In the genomic region with DNA sequence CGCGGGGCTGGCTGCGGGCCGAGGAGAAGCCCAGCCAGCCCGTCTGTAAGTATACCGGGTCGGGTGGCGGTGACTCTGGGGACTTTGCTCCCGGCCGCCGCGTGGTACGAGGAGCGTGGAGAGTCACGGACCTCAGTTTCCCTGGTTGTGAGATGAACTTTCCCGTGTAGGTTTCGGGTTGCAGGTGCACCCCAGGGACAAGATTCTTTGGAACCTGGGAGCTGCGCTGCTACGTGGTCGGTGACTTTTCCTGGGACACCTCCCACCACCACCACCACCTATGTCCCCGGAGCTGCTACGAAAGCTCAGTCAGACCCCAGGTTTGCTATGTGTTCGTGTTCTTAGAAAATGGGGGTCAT, we compare ENCODE assay signal across 8 mouse cellular contexts. TPM values are rescaled to one million over a fixed set of nuclear protein-coding genes. Genes with fewer than 3 reads are reported as not detected.
DNase-seq lines count a peak whose midpoint lies in the region; ATAC-seq and TF ChIP-seq lines count a peak whose summit lies in the region.

No protein-coding gene starts in this region.

- no peak for TF ChIP-seq EP300 in heart, postnatal 0 days (IDR thresholded peaks at IDR 0.05; ENCODE audit: low read depth)
- TF ChIP-seq EP300 in MEL (IDR thresholded peaks at IDR 0.05; ENCODE audit: low read depth in 1 of 2, low read length in 2 of 2), result no peak

- no peaks in the 10 kb centered on the region for H3K9me3 ChIP-seq in heart, postnatal 0 days (replicated peaks; ENCODE audit: control insufficient read depth, low read length)
- H3K9me3 ChIP-seq in MEL (replicated peaks; ENCODE audit: insufficient read depth, low read length), result no peaks in the 10 kb centered on the region
- no peaks in the 10 kb centered on the region for H3K9me3 ChIP-seq in hindbrain, embryonic 10.5 days
- H3K9me3 ChIP-seq in midbrain, embryonic 11.5 days (ENCODE audit: control insufficient read depth, low read length), result no peaks in the 10 kb centered on the region

- H3K27me3 ChIP-seq in heart, postnatal 0 days (ENCODE audit: control insufficient read depth, insufficient read depth, low read length), result no peaks in the 10 kb centered on the region
- no peaks in the 10 kb centered on the region for H3K27me3 ChIP-seq in MEL (ENCODE audit: control insufficient read depth in 1 of 2, insufficient read depth in 2 of 2, low read length in 2 of 2)
- no peaks in the 10 kb centered on the region for H3K27me3 ChIP-seq in hindbrain, embryonic 10.5 days (ENCODE audit: insufficient read depth, poor library complexity, severe bottlenecking)
- H3K27me3 ChIP-seq in midbrain, embryonic 11.5 days (ENCODE audit: control insufficient read depth, insufficient read depth, low read length), result no peaks in the 10 kb centered on the region

- peak overlapping the region; percentile 91 for H3K4me3 ChIP-seq in heart, postnatal 0 days (ENCODE audit: low read depth, low read length)
- peak overlapping the region; percentile 92 to 96 for H3K4me3 ChIP-seq in MEL (ENCODE audit: control insufficient read depth in 1 of 2, insufficient read depth in 1 of 2, low read depth in 2 of 2, low read length in 2 of 2)
- peak overlapping the region; percentile 80 for H3K4me3 ChIP-seq in hindbrain, embryonic 10.5 days
- peak overlapping the region; percentile 76 for H3K4me3 ChIP-seq in midbrain, embryonic 11.5 days (ENCODE audit: low read depth, low read length)

- TF ChIP-seq CTCF in heart, postnatal 0 days (IDR thresholded peaks at IDR 0.05; ENCODE audit: low read depth), result no peak
- no peak for TF ChIP-seq CTCF in MEL (IDR thresholded peaks at IDR 0.05 in 2 of 3, conservative IDR thresholded peaks at IDR 0.05 in 1 of 3; ENCODE audit: control insufficient read depth in 1 of 3, insufficient read depth in 1 of 3, low read depth in 2 of 3, low read length in 3 of 3, poor library complexity in 1 of 3, severe bottlenecking in 1 of 3)

- TF ChIP-seq RAD21 in MEL (IDR thresholded peaks at IDR 0.05; ENCODE audit: low read depth, low read length), result no peak

- H3K4me1 ChIP-seq in heart, postnatal 0 days (ENCODE audit: control insufficient read depth, insufficient read depth), result peaks cover 9% of the 10 kb centered on the region; the same call in 1 of the 2 replicates
- H3K4me1 ChIP-seq in MEL (ENCODE audit: control insufficient read depth in 1 of 2, insufficient read depth in 2 of 2, low read length in 2 of 2), result peaks cover under 1 to 18% of the 10 kb centered on the region in 2 experiments
- H3K4me1 ChIP-seq in hindbrain, embryonic 10.5 days (replicated peaks), result peaks cover 20% of the 10 kb centered on the region
- H3K4me1 ChIP-seq in midbrain, embryonic 11.5 days (ENCODE audit: control insufficient read depth, insufficient read depth, low read length), result 0 out of 2 replicates have a peak, but pooled peaks cover 3% of the 10 kb centered on the region

- no peak for TF ChIP-seq POLR2A in MEL (IDR thresholded peaks at IDR 0.05; ENCODE audit: control insufficient read depth in 1 of 2, insufficient read depth in 1 of 2, low read depth in 1 of 2, low read length in 2 of 2, poor library complexity in 1 of 2)

- H3K27ac ChIP-seq in heart, postnatal 0 days (ENCODE audit: low read depth), result peak overlapping the region; percentile 82
- peak overlapping the region; percentile 29; the same call in 1 of the 2 replicates for H3K27ac ChIP-seq in MEL (ENCODE audit: control insufficient read depth, low read depth, low read length)
- peak overlapping the region; percentile 92 for H3K27ac ChIP-seq in hindbrain, embryonic 10.5 days
- H3K27ac ChIP-seq in midbrain, embryonic 11.5 days (ENCODE audit: low read depth, low read length), result peak overlapping the region; percentile 59

- peak overlapping the region; percentile 76 for H3K9ac ChIP-seq in heart, postnatal 0 days (replicated peaks; ENCODE audit: low read depth, low read length)
- H3K9ac ChIP-seq in MEL (ENCODE audit: control insufficient read depth, low read depth, low read length, poor library complexity, severe bottlenecking), result peak overlapping the region; percentile 91
- peak overlapping the region; percentile 83 for H3K9ac ChIP-seq in midbrain, embryonic 11.5 days (ENCODE audit: low read length)

- no peak for DNase-seq in heart, postnatal 0 days (ENCODE audit: low spot score)
- DNase-seq in heart, postnatal 14 days, result no peak
- DNase-seq in MEL (ENCODE audit: low read depth, low spot score), result no peak
- DNase-seq in hindbrain, embryonic 10.5 days (ENCODE audit: low spot score), result no peak
- DNase-seq in midbrain, embryonic 11.5 days (ENCODE audit: low spot score, missing footprints), result no peak
- no peak for DNase-seq in adrenal gland, adult 2 months
- DNase-seq in layer of hippocampus, adult 9-11 months, result no peak
- DNase-seq in gastrocnemius, adult 18-20 months (ENCODE audit: low spot score), result no peak

- H3K36me3 ChIP-seq in heart, postnatal 0 days (replicated peaks; ENCODE audit: control insufficient read depth, insufficient read depth, low read length), result peaks cover 22% of the 10 kb centered on the region
- H3K36me3 ChIP-seq in MEL (ENCODE audit: control insufficient read depth in 1 of 2, insufficient read depth in 2 of 2, low read length in 2 of 2), result peaks cover 2 to 12% of the 10 kb centered on the region in 2 experiments
- H3K36me3 ChIP-seq in hindbrain, embryonic 10.5 days, result peaks cover 33% of the 10 kb centered on the region
- H3K36me3 ChIP-seq in midbrain, embryonic 11.5 days (ENCODE audit: control insufficient read depth, insufficient read depth, low read length), result peaks cover 7% of the 10 kb centered on the region; the same call in 1 of the 2 replicates

- H3K4me2 ChIP-seq in heart, postnatal 0 days (ENCODE audit: low read depth, low read length), result peak overlapping the region; percentile 94
- H3K4me2 ChIP-seq in midbrain, embryonic 11.5 days, result peak overlapping the region; percentile 78

- H3K79me2 ChIP-seq in MEL (ENCODE audit: control insufficient read depth, insufficient read depth, low read length, poor library complexity), result peaks cover 12% of the 10 kb centered on the region

- WGBS in heart, postnatal 0 days, result 0% methylated on average over 23 of the region's 23 CpGs
- WGBS in hindbrain, embryonic 10.5 days, result under 1% methylated on average over 23 of the region's 23 CpGs
- WGBS in midbrain, embryonic 11.5 days, result 0% methylated on average over 23 of the region's 23 CpGs

- ATAC-seq in heart, postnatal 0 days (ENCODE audit: insufficient read depth, low read depth), result no peak
- no peak for ATAC-seq in midbrain, embryonic 11.5 days (ENCODE audit: low FRiP score)

- intact Hi-C loops in heart, postnatal 14 days (cut with DNase I), result loop anchor here (5.0 kb wide), 1 partner anchor 38 kb away; the partner anchor contains the start of gene Baz1b

TF ChIP-seq in MEL, 35 proteins besides CTCF, POLR2A, EP300 and RAD21 (continues in another document):
- TF ChIP-seq RCOR1 (IDR thresholded peaks at IDR 0.05; ENCODE audit: low read depth, low read length) (no peak), KAT2A (conservative IDR thresholded peaks at IDR 0.05; ENCODE audit: low read depth, low read length) (no peak), SIN3A (IDR thresholded peaks at IDR 0.05; ENCODE audit: low read length) (0 out of 2 replicates have a peak, but pooled peaks have one; percentile 28), ZC3H11A (IDR thresholded peaks at IDR 0.05; ENCODE audit: low read depth, low read length) (no peak), ETS1 (IDR thresholded peaks at IDR 0.05; ENCODE audit: low read depth, low read length) (no peak), MXI1 (IDR thresholded peaks at IDR 0.05; ENCODE audit: low read depth, low read length) (peak; percentile 32; the same call in 1 of the 2 replicates)

RNA-seq across cellular contexts. Expression of gene Tbl2, which starts 0.3 kb away (rescaled TPM):
- 30.0 and 66.2 TPM in 2 replicates for total RNA-seq in heart, postnatal 0 days (2014; rRNA removed; ENCODE audit: low replicate concordance)
- 10.4 and 11.3 TPM in 2 replicates for polyA plus RNA-seq in heart, postnatal 0 days (2015; fragmentation: Nextera tagmentation; extraction: Ambion mirVana)
- 10 to 100 TPM; 12.3 to 13.5 TPM for total RNA-seq in heart, postnatal 14 days (2021)
- 19.3 and 20.5 TPM in 2 replicates for total RNA-seq in MEL (2012; rRNA removed)
- 10 to 100 TPM in 1 of 2 experiments, not detected in 1; 30.3 TPM for polyA plus RNA-seq in MEL (2012; ENCODE audit: insufficient read depth in 1 of 2, insufficient read length in 2 of 2, low read depth in 1 of 2, low replicate concordance in 2 of 2, missing spikeins in 1 of 2)
- 20.0 and 23.7 TPM in 2 replicates for polyA plus RNA-seq in hindbrain, embryonic 10.5 days (2016; fragmentation: Nextera tagmentation; extraction: Ambion mirVana)
- polyA plus RNA-seq in midbrain, embryonic 11.5 days (2014; fragmentation: Nextera tagmentation; extraction: Ambion mirVana), result 20.1 and 21.2 TPM in 2 replicates
- 10 to 100 TPM; 22.7 to 35.9 TPM for total RNA-seq in adrenal gland, adult 2 months (2021)
- polyA plus RNA-seq in adrenal gland, adult 2 months (2012; rRNA removed), result 8.7 and 9.2 TPM in 2 replicates
- 1 to 10 TPM; 7.0 to 7.6 TPM for total RNA-seq in gastrocnemius, adult 18-20 months (2021)

RNA-seq across cellular contexts. Expression of gene Bcl7b, which starts 18.3 kb away (rescaled TPM):
- total RNA-seq in heart, postnatal 0 days (2014; rRNA removed; ENCODE audit: low replicate concordance), result 10.6 and 23.2 TPM in 2 replicates
- 51.8 and 54.5 TPM in 2 replicates for polyA plus RNA-seq in heart, postnatal 0 days (2015; fragmentation: Nextera tagmentation; extraction: Ambion mirVana)
- total RNA-seq in heart, postnatal 14 days (2021), result 10 to 100 TPM; 30.0 to 33.1 TPM
- total RNA-seq in MEL (2012; rRNA removed), result 44.6 and 45.1 TPM in 2 replicates
- polyA plus RNA-seq in MEL (2012; ENCODE audit: insufficient read depth in 1 of 2, insufficient read length in 2 of 2, low read depth in 1 of 2, low replicate concordance in 2 of 2, missing spikeins in 1 of 2), result 10 to 100 TPM in 1 of 2 experiments, not detected in 1; 76.0 TPM
- 45.7 and 46.1 TPM in 2 replicates for polyA plus RNA-seq in hindbrain, embryonic 10.5 days (2016; fragmentation: Nextera tagmentation; extraction: Ambion mirVana)
- 39.2 and 42.6 TPM in 2 replicates for polyA plus RNA-seq in midbrain, embryonic 11.5 days (2014; fragmentation: Nextera tagmentation; extraction: Ambion mirVana)
- total RNA-seq in adrenal gland, adult 2 months (2021), result 10 to 100 TPM; 77.9 to 95.3 TPM
- 52.4 and 79.9 TPM in 2 replicates for polyA plus RNA-seq in adrenal gland, adult 2 months (2012; rRNA removed)
- 10 to 100 TPM; 26.3 to 31.3 TPM for total RNA-seq in gastrocnemius, adult 18-20 months (2021)

RNA-seq across cellular contexts. Expression of gene Baz1b, which starts 37.3 kb away (rescaled TPM):
- 21.3 and 30.0 TPM in 2 replicates for total RNA-seq in heart, postnatal 0 days (2014; rRNA removed; ENCODE audit: low replicate concordance)
- 11.9 and 13.1 TPM in 2 replicates for polyA plus RNA-seq in heart, postnatal 0 days (2015; fragmentation: Nextera tagmentation; extraction: Ambion mirVana)
- 10 to 100 TPM; 43.1 to 44.9 TPM for total RNA-seq in heart, postnatal 14 days (2021)
- 69.1 and 72.9 TPM in 2 replicates for total RNA-seq in MEL (2012; rRNA removed)
- polyA plus RNA-seq in MEL (2012; ENCODE audit: insufficient read depth in 1 of 2, insufficient read length in 2 of 2, low read depth in 1 of 2, low replicate concordance in 2 of 2, missing spikeins in 1 of 2), result 10 to 100 TPM; 44.5 to 81.5 TPM
- 41.1 and 53.8 TPM in 2 replicates for polyA plus RNA-seq in hindbrain, embryonic 10.5 days (2016; fragmentation: Nextera tagmentation; extraction: Ambion mirVana)
- polyA plus RNA-seq in midbrain, embryonic 11.5 days (2014; fragmentation: Nextera tagmentation; extraction: Ambion mirVana), result 57.7 and 60.6 TPM in 2 replicates
- 10 to 100 TPM; 70.8 to 78.3 TPM for total RNA-seq in adrenal gland, adult 2 months (2021)
- 26.8 and 30.8 TPM in 2 replicates for polyA plus RNA-seq in adrenal gland, adult 2 months (2012; rRNA removed)
- 10 to 100 TPM; 32.9 to 34.8 TPM for total RNA-seq in gastrocnemius, adult 18-20 months (2021)

Comparison
In these comparisons a context has a peak if more than half of its experiments do, and no peak if none do; other contexts are left out.
1. H3K27ac ChIP-seq: peak in every context shown above with its lines; median percentile 92 in hindbrain, embryonic 10.5 days; 82 in heart, postnatal 0 days; 59 in midbrain, embryonic 11.5 days; 29 in MEL.